Mouse (Mus musculus): ENCODE data around the gene Socs5. TPM values are rescaled to one million over a fixed set of nuclear protein-coding genes. Genes with fewer than 3 reads are reported as not detected.

Gene Socs5
- total RNA-seq, 2 experiments from 2014 or later: 11.3 to 14.0 TPM

Small RNA genes within 50 kb of the gene (microRNA-seq; reads per million reads assigned to microRNA genes)
- gene Gm22346: 0 reads per million in 2 experiments

Other genes with a start within 250 kb of the Socs5 start
- not detected for gene Tmem247, start 190.3 kb upstream of the Socs5 start, total RNA-seq (2021)
- gene Atp6v1e2, start 159.8 kb upstream of the Socs5 start, total RNA-seq (2021): not detected
- 100 to 1,000 TPM; 164 to 165 TPM for gene Rhoq, start 144.6 kb upstream of the Socs5 start, total RNA-seq (2021)
- 1 to 10 TPM; 2.1 to 2.9 TPM for gene Pigf, start 82.3 kb upstream of the Socs5 start, total RNA-seq (2021)
- gene Cript, start 82.1 kb upstream of the Socs5 start, total RNA-seq (2021): 10 to 100 TPM; 27.1 to 31.1 TPM
- gene Mcfd2, start 158.3 kb downstream of the Socs5 start, total RNA-seq (2021): 10 to 100 TPM; 19.0 to 20.9 TPM
- 10 to 100 TPM; 13.2 to 14.5 TPM for gene Ttc7, start 175.2 kb downstream of the Socs5 start, total RNA-seq (2021)

Data from gastrocnemius, postnatal 14 days (tissue).